Mouse (Mus musculus) midbrain, embryonic 16.5 days (tissue): ENCODE data around the gene Lyrm7. TPM values are rescaled to one million over a fixed set of nuclear protein-coding genes. Genes with fewer than 3 reads are reported as not detected.
A peak's percentile ranks its signal among the peaks of the same experiment; 100 is the strongest.
"Not testable (repeated sequence)": the region's sequence is repeated elsewhere in the genome, so short reads cannot be mapped to it uniquely, and the experiment has no call there.

Experiments used
- ATAC-seq: fragments of 200-750 bp; cut with Nextera tagmentation; 2 replicates; pipeline ENCODE4 v1.8.0; 2017; ENCODE audit warnings: moderate TSS enrichment
- H3K27ac ChIP-seq: fragments of 300-500 bp; sonication (generic); 2 replicates; pipeline ENCODE4 v1.5.1; 2014; ENCODE audit warnings: mild to moderate bottlenecking, low read length, mixed read lengths
- H3K27me3 ChIP-seq: fragments of 300-500 bp; sonication (generic); 2 replicates; pipeline ENCODE4 v1.6.1; 2014; ENCODE audit warnings: low read depth, low read length, mixed read lengths; ENCODE audit not compliant: control insufficient read depth, insufficient read depth
- H3K36me3 ChIP-seq: fragments of 300-500 bp; sonication (generic); 2 replicates; pipeline ENCODE4 v1.6.1; 2014; ENCODE audit warnings: mild to moderate bottlenecking, low read length, moderate library complexity, mixed read lengths; ENCODE audit not compliant: control insufficient read depth, insufficient read depth
- H3K4me1 ChIP-seq: fragments of 300-500 bp; sonication (generic); 2 replicates; pipeline ENCODE4 v1.6.1; 2014; ENCODE audit warnings: mild to moderate bottlenecking, low read length, mixed read lengths; ENCODE audit not compliant: control insufficient read depth, insufficient read depth
- H3K4me2 ChIP-seq: fragments of 300-500 bp; sonication (generic); 2 replicates; pipeline ENCODE4 v1.6.1; 2014; ENCODE audit warnings: mild to moderate bottlenecking, low read length, mixed read lengths
- H3K4me3 ChIP-seq: fragments of 300-500 bp; sonication (generic); 2 replicates; pipeline ENCODE4 v1.5.1; 2014; ENCODE audit warnings: low read depth, mild to moderate bottlenecking, low read length, moderate library complexity, mixed read lengths
- H3K9ac ChIP-seq: fragments of 300-500 bp; sonication (generic); 2 replicates; pipeline ENCODE4 v1.6.1; 2014; ENCODE audit warnings: low read depth, low read length, mixed read lengths
- H3K9me3 ChIP-seq: fragments of 300-500 bp; sonication (generic); replicated peaks from 2 replicates; pipeline ENCODE4 v1.6.1; 2014; ENCODE audit warnings: mild to moderate bottlenecking, low read length, mixed read lengths; ENCODE audit not compliant: control insufficient read depth, poor library complexity, severe bottlenecking
- WGBS: fragments of 180-500 bp; shearing (Covaris S2); extraction: QIAGEN DNeasy Blood & Tissue Kit; methylation state at CpG from one replicate; pipeline ENCODE4 v1.1.7; 2014; 5-methylcytosine and 5-hydroxymethylcytosine counted together
- polyA plus RNA-seq: library from polyadenylated mRNA; unstranded; fragments of >200 nt; fragmentation: Nextera tagmentation; extraction: Ambion mirVana; gene quantifications from 2 replicates; pipeline ENCODE4 v1.2.1, GENCODE M21; 2015

Gene Lyrm7
- polyA plus RNA-seq, 1 experiment from 2014 or later, result 10.5 TPM

GRCm38 (mm10) chr11:54861471-54862420 is 1.0 kb upstream of the Lyrm7 start:
- H3K27me3 ChIP-seq, result no peaks in the 10 kb centered on the region
- 96% methylated on average over 5 of the region's 5 CpGs for WGBS
- no peaks in the 10 kb centered on the region for H3K36me3 ChIP-seq
- ATAC-seq, result no peak
- no peaks in the 10 kb centered on the region for H3K9me3 ChIP-seq
- H3K27ac ChIP-seq, result no peak overlapping the region; the same call in 1 of the 2 replicates
- H3K4me1 ChIP-seq, result peaks cover 17% of the 10 kb centered on the region
- no peak overlapping the region for H3K9ac ChIP-seq
- H3K4me2 ChIP-seq, result no peak overlapping the region
- no peak overlapping the region for H3K4me3 ChIP-seq

DNA sequence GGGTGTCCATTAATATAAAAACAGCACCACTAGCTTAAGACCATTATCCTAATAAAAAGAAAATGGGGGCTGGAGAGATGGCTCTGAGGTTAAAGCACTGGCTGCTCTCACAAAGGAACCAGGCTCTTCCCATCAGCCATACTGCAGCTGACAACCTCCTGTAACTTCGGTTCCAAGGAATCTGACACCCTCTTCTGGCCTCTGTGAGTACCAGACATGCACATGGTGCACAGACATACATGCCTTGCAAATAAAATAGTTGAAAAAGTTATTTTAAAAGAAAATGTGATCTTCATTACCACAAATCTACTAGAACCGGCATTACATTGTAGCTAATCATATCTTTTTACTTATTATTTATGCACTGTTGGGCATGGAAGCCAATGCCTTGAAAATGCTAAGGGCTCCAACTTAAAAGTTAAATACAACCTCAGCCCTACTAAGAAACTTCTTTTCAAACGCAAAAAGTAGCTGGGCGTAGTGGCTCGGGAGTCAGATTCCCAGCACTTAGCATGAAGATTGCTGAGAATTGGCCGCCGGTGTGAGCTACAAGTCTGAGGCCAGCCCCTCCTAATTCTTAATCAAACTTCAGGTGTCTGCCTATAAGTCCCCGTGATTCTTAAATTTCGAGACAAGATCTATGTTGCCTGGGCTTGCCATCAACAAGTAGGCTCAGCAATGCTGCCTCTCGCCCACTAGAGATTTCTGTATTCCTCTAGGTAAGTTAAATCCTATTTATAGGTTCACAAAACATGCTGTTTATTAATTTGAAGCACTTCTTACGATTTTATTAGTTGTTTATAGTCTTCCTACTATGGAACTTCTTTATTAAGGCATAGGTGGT is 1.2 kb downstream of the Lyrm7 start:
- Histone ChIP-seq H3K36me3 (no peaks in the 10 kb centered on the region), H3K9me3 (no peaks in the 10 kb centered on the region), H3K4me3 (peak overlapping the region; percentile 55), H3K27ac (peak overlapping the region; percentile 94), H3K27me3 (no peaks in the 10 kb centered on the region), H3K4me1 (peaks cover 13% of the 10 kb centered on the region), H3K4me2 (peak overlapping the region; percentile 85), H3K9ac (peak overlapping the region; percentile 89)
- no peak for ATAC-seq
- 24% methylated on average over 11 of the region's 11 CpGs for WGBS

GRCm38 (mm10) chr11:54858880-54859279 is 1.8 kb downstream of the Lyrm7 start:
- not testable (repeated sequence) for H3K9me3 ChIP-seq, H3K9ac ChIP-seq, H3K27ac ChIP-seq, H3K4me3 ChIP-seq, ATAC-seq, H3K27me3 ChIP-seq, H3K36me3 ChIP-seq, H3K4me2 ChIP-seq
- 98% methylated on average over 11 of the region's 12 CpGs for WGBS
- peaks cover 13% of the 10 kb centered on the region for H3K4me1 ChIP-seq

- H3K27me3 ChIP-seq, result no peaks in the 10 kb centered on the region
- no peaks in the 10 kb centered on the region for H3K4me1 ChIP-seq
- H3K4me3 ChIP-seq, result no peak overlapping the region
- no peak overlapping the region for H3K4me2 ChIP-seq
- H3K9me3 ChIP-seq, result no peaks in the 10 kb centered on the region
- no peaks in the 10 kb centered on the region for H3K36me3 ChIP-seq
- no peak overlapping the region for H3K9ac ChIP-seq
- 94% methylated on average over 12 of the region's 12 CpGs for WGBS
- no peak overlapping the region for H3K27ac ChIP-seq
- no peak for ATAC-seq
Measured at GRCm38 (mm10) chr11:54851656-54852055, 9.1 kb downstream of the Lyrm7 start.

GRCm38 (mm10) chr11:54849961-54850758 is 10.6 kb downstream of the Lyrm7 start:
- Histone ChIP-seq H3K9ac (no peak overlapping the region), H3K4me3 (no peak overlapping the region), H3K27ac (no peak overlapping the region), H3K36me3 (no peaks in the 10 kb centered on the region), H3K4me2 (no peak overlapping the region), H3K4me1 (peaks cover 6% of the 10 kb centered on the region), H3K9me3 (no peaks in the 10 kb centered on the region), H3K27me3 (no peaks in the 10 kb centered on the region)
- 87% methylated on average over 10 of the region's 10 CpGs for WGBS
- ATAC-seq, result no peak

- WGBS, result 26% methylated on average over 8 of the region's 8 CpGs
- H3K4me2 ChIP-seq, result no peak overlapping the region
- peaks cover 6% of the 10 kb centered on the region for H3K4me1 ChIP-seq
- ATAC-seq, result no peak
- H3K9me3 ChIP-seq, result no peaks in the 10 kb centered on the region
- no peak overlapping the region for H3K9ac ChIP-seq
- no peaks in the 10 kb centered on the region for H3K27me3 ChIP-seq
- H3K36me3 ChIP-seq, result no peaks in the 10 kb centered on the region
- H3K27ac ChIP-seq, result no peak overlapping the region
- H3K4me3 ChIP-seq, result no peak overlapping the region
Measured at GRCm38 (mm10) chr11:54845470-54846442, 15.0 kb downstream of the Lyrm7 start.

DNA sequence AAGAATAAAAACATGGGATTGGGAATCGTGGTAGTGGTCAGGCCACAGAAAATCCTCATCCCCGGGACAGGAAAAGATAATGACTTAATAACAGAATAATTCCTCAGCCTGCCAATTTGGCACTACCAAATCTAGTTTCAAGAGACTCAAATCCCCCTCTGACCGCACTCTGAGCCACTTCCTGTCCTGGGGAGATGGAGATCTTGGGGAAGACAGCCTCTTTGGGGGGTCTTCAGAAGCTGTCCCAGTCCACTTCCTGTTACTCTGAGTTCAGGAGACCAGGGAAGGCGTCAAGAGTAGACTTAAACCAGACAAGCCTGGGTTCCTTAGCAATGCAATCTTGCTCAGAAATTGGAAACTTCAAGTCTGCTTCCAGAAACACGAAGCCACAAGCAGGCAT is 15.8 kb downstream of the Lyrm7 start:
- 84% methylated on average over 5 of the region's 5 CpGs for WGBS
- no peaks in the 10 kb centered on the region for H3K36me3 ChIP-seq
- no peak overlapping the region for H3K9ac ChIP-seq
- H3K9me3 ChIP-seq, result no peaks in the 10 kb centered on the region
- peaks cover 6% of the 10 kb centered on the region for H3K4me1 ChIP-seq
- H3K4me3 ChIP-seq, result no peak overlapping the region
- ATAC-seq, result no peak
- H3K4me2 ChIP-seq, result no peak overlapping the region
- H3K27me3 ChIP-seq, result no peaks in the 10 kb centered on the region
- H3K27ac ChIP-seq, result no peak overlapping the region

- Histone ChIP-seq H3K9me3 (no peaks in the 10 kb centered on the region), H3K9ac (no peak overlapping the region), H3K27ac (no peak overlapping the region), H3K27me3 (no peaks in the 10 kb centered on the region), H3K36me3 (no peaks in the 10 kb centered on the region), H3K4me2 (no peak overlapping the region), H3K4me1 (peaks cover 6% of the 10 kb centered on the region), H3K4me3 (no peak overlapping the region)
- ATAC-seq, result no peak
- WGBS, result 73% methylated on average over 9 of the region's 9 CpGs
Measured at GRCm38 (mm10) chr11:54844424-54844823, 16.3 kb downstream of the Lyrm7 start.
